Mouse (Mus musculus) colon, adult 2 months (tissue): Measurements from ENCODE around the gene H2-Eb2. TPM values are rescaled to one million over a fixed set of nuclear protein-coding genes. Genes with fewer than 3 reads are reported as not detected.

ENCODE experiments used
- polyA plus RNA-seq: library from polyadenylated mRNA; depleted of rRNA; stranded (reverse); fragments of >200 nt; gene quantifications from 2 replicates; pipeline ENCODE4 v1.2.3, GENCODE M21; 2012; rRNA removed

H2-Eb2 gene
- 0.58 and 0.68 TPM in 2 replicates for polyA plus RNA-seq

DNA sequence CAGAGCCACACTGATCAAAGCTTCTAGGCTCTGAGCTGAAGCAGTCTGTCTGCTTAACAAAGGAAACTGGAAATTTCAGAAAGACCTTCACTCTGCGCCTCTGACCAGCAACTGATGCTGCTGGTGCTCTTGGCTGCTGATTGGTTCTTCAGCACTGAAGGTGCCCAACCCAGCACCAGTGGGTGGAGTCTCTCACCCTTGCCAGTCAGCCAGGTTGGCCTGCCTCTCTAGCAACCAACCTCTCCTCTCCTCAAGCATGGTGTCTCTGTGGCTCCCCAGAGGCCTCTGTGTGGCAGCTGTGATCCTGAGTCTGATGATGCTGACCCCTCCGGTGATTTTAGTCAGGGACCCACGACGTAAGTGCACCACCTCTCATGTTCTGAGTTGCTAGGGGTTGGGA, at the start of gene H2-Eb2:
H2-Eb2 (plus strand) TSS at position 230 of the 400 bp plus-strand sequence.

DNA sequence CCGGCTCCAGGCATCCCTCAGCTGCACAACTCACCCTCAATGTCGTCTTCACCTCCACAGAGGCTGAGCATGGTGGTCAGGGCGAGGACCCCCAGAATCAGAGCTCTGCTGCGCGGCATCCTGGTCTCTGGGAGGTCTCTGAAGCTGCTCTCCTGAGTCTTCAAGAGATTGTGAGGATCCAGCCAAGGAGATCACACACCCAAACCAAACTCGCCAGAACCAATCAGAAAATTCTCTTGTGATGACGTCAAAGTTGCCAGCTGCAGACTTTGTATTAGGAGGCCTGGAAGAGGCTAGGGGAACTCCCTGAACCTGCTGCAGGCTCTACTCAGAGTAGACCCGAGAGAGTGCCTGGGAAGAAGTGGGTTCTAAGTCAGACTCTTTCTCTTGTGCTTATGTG, 37.8 kb upstream of the H2-Eb2 start, which contains the start of gene H2-Aa:
H2-Aa (minus strand) TSS at position 176 of the 400 bp plus-strand sequence.

DNA sequence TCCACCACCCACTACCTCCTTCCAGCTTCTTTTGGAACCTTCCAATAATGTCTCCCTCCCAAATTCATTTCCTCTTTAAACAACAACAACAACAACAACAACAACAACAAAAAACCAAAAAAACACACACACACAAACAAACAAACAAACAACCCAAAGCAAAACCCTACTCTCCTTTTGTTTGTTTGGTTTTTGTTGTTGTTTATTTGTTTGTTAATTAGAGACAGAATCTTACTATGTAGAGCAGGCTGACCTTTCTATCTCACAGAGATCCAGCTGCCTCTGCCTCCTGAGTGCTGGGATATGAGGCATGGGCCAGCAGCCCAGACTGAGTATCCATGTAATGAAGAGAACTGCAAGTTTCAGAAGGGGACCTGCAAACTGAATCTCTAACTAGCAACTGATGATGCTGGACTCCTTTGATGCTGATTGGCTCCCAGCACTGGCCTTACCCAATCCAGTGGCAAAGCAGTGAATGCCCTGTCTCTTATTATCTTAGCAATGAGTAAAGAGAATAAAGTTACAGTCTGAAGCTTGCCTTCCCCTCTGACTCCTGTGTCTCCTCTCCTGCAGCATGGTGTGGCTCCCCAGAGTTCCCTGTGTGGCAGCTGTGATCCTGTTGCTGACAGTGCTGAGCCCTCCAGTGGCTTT, 20.0 kb upstream of the H2-Eb2 start, which contains the start of gene H2-Eb1:
H2-Eb1 (plus strand) TSS at position 488 of the 651 bp plus-strand sequence.

DNA sequence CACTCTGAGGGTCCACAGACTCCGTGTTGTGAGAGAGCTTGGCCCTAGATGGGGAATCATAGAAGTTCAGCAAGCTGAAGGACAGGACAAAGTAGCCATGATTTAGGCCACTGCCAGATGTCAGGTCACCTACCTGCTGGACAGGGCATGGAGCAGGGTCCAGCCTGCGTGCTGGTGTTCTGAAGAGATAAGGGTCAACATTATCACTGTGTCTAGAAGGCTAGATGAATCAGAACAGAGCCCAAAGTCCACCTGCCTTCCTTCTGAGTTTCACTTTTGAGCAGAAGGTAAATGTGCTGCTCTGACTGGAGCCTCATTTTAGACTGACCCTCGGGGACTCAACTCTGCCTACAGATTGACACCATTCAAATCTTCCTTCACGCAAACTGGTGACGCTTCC, 29.1 kb downstream of the H2-Eb2 start, which contains the start of gene Btnl2:
Btnl2 (plus strand) TSS at position 284 of the 400 bp plus-strand sequence.

DNA sequence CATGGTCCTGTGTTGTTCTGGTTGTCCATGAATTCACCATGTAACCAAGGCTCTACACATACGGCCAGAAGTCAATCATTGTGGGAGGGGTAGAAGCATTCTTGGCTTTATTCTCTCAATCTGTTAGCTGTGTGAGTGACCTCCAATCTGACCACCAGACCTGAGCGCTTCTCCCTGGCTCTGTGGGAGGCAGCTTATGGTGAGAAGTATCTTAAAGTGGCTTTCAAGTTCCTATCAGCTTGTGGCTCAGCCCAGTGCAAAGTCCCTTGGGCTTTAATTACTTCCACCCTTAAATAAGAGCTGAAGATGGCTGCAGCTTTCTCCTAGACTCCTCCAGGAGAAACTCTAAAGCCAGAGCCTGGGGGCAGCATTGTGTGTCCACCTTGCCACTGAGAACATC, 51.4 kb downstream of the H2-Eb2 start, which contains the start of gene Btnl1:
Btnl1 (plus strand) TSS at position 286 of the 400 bp plus-strand sequence.

Other genes with a start within 250 kb of the H2-Eb2 start
- gene H2-Oa, start 233.3 kb upstream of the H2-Eb2 start, polyA plus RNA-seq, result 8.8 and 10.4 TPM in 2 replicates
- 33.6 and 41.0 TPM in 2 replicates for gene H2-DMa, start 206.1 kb upstream of the H2-Eb2 start, polyA plus RNA-seq
- gene Brd2, start 203.0 kb upstream of the H2-Eb2 start, polyA plus RNA-seq, result 82.1 and 90.7 TPM in 2 replicates
- 18.1 and 19.6 TPM in 2 replicates for gene H2-DMb2, start 182.4 kb upstream of the H2-Eb2 start, polyA plus RNA-seq
- 38.9 and 63.4 TPM in 2 replicates for gene H2-DMb1, start 172.6 kb upstream of the H2-Eb2 start, polyA plus RNA-seq
- 27.1 and 29.4 TPM in 2 replicates for gene Tap1, start 138.1 kb upstream of the H2-Eb2 start, polyA plus RNA-seq
- gene Psmb9, start 137.9 kb upstream of the H2-Eb2 start, polyA plus RNA-seq, result 46.3 and 67.5 TPM in 2 replicates
- gene Psmb8, start 127.9 kb upstream of the H2-Eb2 start, polyA plus RNA-seq, result 54.9 and 80.3 TPM in 2 replicates
- 37.1 and 41.0 TPM in 2 replicates for gene Tap2, start 122.1 kb upstream of the H2-Eb2 start, polyA plus RNA-seq
- gene H2-Ob, start 86.8 kb upstream of the H2-Eb2 start, polyA plus RNA-seq, result 6.4 and 7.8 TPM in 2 replicates
- gene H2-Ab1, start 68.0 kb upstream of the H2-Eb2 start, polyA plus RNA-seq, result 668 and 781 TPM in 2 replicates
- gene H2-Aa, start 37.8 kb upstream of the H2-Eb2 start, polyA plus RNA-seq, result 183 and 216 TPM in 2 replicates
- 135 and 141 TPM in 2 replicates for gene H2-Eb1, start 19.8 kb upstream of the H2-Eb2 start, polyA plus RNA-seq
- gene Btnl2, start 29.2 kb downstream of the H2-Eb2 start, polyA plus RNA-seq, result 2.4 and 4.6 TPM in 2 replicates
- 21.4 and 24.2 TPM in 2 replicates for gene Btnl1, start 51.5 kb downstream of the H2-Eb2 start, polyA plus RNA-seq
- 0.16 and 0.50 TPM in 2 replicates for gene BC051142, start 73.2 kb downstream of the H2-Eb2 start, polyA plus RNA-seq
- gene Btnl4, start 151.7 kb downstream of the H2-Eb2 start, polyA plus RNA-seq, result 30.1 and 33.4 TPM in 2 replicates
- 19.2 and 24.2 TPM in 2 replicates for gene Btnl6, start 191.7 kb downstream of the H2-Eb2 start, polyA plus RNA-seq
- 21.6 and 28.1 TPM in 2 replicates for gene Notch4, start 238.6 kb downstream of the H2-Eb2 start, polyA plus RNA-seq